Mouse (Mus musculus): Measurements from ENCODE around the gene Trim16.

The Trim16 gene

GRCm38 (mm10) chr11:62830387-62830786 lies 10.4 kb downstream of the Trim16 start:
- DNase-seq (ENCODE audit: low spot score in 2 of 2): no peak

- no peak for DNase-seq (ENCODE audit: low spot score in 2 of 2)
Observed at GRCm38 (mm10) chr11:62831906-62832305, 11.9 kb downstream of the Trim16 start.

DNA sequence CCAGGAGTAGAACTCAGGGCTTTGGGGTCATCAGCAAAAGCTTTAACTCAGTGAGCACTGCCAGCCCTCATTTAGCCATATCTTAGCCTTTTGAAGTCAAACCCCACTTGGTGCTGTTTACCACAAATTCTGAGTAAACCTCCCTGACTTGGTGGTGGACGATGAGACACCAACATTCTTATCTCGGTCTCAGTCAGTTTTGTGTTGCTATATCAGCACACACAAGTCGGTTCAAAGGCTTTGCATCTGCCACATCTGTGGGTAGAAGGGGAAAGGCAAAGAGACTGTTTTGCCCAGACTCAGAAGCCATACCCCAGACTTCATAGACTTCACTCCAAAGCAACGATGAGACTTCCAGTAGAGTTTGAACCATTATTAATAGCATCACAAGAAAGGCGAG lies 24.5 kb downstream of the Trim16 start:
- no peak for DNase-seq (ENCODE audit: low spot score in 2 of 2)

- DNase-seq (ENCODE audit: low spot score in 2 of 2): no peak
Observed at GRCm38 (mm10) chr11:62845730-62846129, 25.7 kb downstream of the Trim16 start.

DNA sequence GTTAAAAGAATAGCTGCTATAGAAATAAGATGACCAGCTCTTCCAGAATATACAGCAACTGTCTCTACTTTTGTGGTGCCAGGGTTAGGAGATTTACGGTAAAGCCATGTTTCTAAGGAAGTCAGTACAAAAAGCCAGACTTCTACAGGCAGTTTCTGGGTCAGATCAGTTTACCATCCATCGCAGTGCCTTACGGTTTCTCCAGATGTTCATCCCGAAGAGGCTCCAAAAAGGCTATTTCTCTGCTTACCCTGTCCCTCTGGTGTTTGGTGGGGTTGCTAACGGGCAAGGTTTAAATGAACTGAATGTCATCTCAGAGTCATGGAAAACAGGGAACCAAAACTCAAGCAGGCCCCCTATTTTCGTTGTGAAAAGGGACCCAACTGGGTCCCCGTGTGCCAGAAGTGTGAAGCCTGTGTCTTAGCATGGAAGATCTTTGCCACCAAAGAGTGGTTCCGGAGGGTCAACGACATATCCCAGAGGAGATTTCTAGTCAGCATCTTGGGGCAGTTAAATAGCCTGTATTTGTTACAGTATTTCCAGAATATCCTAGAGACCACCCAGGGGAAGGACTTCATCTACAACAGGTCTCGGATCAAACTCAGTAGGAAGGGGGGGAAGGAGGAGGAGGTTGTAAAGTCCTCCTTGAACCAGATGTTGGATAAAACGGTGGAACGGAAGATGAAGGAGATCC lies 27.1 kb downstream of the Trim16 start, which contains the start of gene Fbxw10:
Gene Fbxw10 (plus strand): TSS at position 109 of the 694 bp plus-strand sequence.
- peak in 1 of 2 experiments; percentile 45 for DNase-seq (ENCODE audit: low spot score in 2 of 2)

DNA sequence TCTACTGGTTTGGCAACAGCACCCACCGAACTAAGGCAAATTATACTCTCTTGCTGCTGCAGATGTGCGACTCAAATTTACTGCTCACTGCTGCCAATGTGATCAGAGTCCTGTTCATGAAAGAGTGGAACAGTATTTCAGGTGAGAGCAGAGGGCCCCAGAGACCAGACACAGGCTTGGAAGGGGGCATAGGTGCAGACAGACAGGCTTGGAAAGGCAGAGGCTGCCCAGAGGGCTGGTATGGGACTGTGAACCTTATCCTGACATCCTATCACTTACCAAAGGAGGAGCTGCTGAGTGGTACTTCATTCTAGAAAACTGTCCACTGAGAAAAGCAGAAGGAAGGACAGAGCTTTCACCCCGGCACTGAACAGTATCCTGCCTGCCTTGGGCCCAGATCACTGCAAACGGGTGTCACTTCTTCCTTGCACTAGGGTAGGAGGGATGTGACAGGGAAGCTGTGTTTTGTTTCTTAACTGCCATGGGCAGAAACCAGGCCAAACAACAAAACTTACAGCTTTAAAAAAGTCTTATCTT lies 27.7 kb downstream of the Trim16 start:
- DNase-seq (ENCODE audit: low spot score in 2 of 2): peak in 1 of 2 experiments; percentile 8

- no peak for DNase-seq (ENCODE audit: low spot score in 2 of 2)
Observed at GRCm38 (mm10) chr11:62848301-62848700, 28.3 kb downstream of the Trim16 start.

- peak in 1 of 2 experiments; percentile 5 for DNase-seq (ENCODE audit: low spot score in 2 of 2)
Observed at GRCm38 (mm10) chr11:62851199-62851598, 31.2 kb downstream of the Trim16 start.

- no peak for DNase-seq (ENCODE audit: low spot score in 2 of 2)
Observed at GRCm38 (mm10) chr11:62853334-62853733, 33.3 kb downstream of the Trim16 start.

DNA sequence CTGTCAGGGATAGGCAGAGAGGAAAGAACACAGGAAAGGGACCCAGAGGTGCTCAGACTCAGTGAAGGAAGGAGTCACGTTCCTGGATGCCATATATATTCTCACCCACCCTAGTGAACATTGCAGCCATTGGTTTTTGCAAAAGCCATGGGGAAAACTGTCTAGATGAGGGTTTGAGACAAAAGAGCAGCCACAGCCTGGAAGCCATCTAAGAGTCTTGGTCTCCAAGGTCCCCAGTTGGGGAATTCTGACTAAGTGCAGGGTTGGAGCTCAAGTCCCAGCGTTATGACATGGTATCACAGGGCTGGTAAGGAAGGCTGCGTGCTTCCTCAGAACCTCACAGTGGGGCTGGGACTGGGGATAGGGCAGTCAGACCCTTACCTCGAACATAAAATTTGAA lies 45.5 kb downstream of the Trim16 start:
- no peak for DNase-seq (ENCODE audit: low spot score in 2 of 2)

GRCm38 (mm10) chr11:62866685-62867084 lies 46.7 kb downstream of the Trim16 start:
- no peak for DNase-seq (ENCODE audit: low spot score in 2 of 2)

GRCm38 (mm10) chr11:62869201-62869600 lies 49.2 kb downstream of the Trim16 start:
- no peak for DNase-seq (ENCODE audit: low spot score in 2 of 2)

DNA sequence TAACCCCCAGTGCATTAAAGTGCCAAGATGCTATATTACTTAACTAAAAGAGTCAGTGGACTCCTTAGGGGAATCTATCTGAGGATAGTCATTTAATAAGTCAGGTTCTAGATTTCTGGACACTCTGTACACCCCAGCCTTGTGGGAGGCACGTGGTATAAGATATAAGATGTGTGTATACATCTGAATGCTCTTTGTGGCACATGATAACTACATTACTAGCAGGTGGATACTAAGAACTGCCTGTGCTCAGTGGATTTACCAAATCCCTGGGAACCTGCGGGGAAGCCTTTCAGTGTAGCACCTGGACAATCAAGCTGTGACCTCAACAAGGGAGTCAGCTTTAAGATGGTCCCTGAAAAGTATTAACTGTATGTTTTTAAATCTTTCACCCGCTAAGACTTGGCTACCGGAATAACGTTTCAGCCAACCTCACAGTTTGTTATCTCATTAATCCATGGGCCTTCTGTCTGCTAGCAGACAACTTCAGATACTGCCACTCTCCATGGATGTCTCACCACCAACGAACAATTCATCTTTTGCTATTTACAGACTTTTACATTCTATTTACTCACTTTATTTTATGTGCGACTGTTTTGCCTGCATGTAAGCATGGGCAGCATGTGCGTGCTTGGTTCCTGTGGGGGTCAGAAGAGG lies 49.8 kb downstream of the Trim16 start:
- DNase-seq (ENCODE audit: low spot score in 2 of 2): no peak

GRCm38 (mm10) chr11:62873479-62873878 lies 53.4 kb downstream of the Trim16 start:
- no peak for DNase-seq (ENCODE audit: low spot score in 2 of 2)

GRCm38 (mm10) chr11:62875696-62876095 lies 55.7 kb downstream of the Trim16 start:
- no peak for DNase-seq (ENCODE audit: low spot score in 2 of 2)

GRCm38 (mm10) chr11:62876445-62876844 lies 56.4 kb downstream of the Trim16 start:
- DNase-seq (ENCODE audit: low spot score in 2 of 2): no peak

- DNase-seq (ENCODE audit: low spot score in 2 of 2): peak; percentile 25 to 53
Observed at GRCm38 (mm10) chr11:62877391-62877790, 57.4 kb downstream of the Trim16 start.

- DNase-seq (ENCODE audit: low spot score in 2 of 2): no peak
Observed at GRCm38 (mm10) chr11:62878728-62879127, 58.7 kb downstream of the Trim16 start.

- peak; percentile 93 to 97 for DNase-seq (ENCODE audit: low spot score in 2 of 2)
Observed at GRCm38 (mm10) chr11:62879220-62880048, 59.4 kb downstream of the Trim16 start, which contains the start of gene Tvp23b. Gene Tvp23b (plus strand): TSS chr11:62879455.

DNA sequence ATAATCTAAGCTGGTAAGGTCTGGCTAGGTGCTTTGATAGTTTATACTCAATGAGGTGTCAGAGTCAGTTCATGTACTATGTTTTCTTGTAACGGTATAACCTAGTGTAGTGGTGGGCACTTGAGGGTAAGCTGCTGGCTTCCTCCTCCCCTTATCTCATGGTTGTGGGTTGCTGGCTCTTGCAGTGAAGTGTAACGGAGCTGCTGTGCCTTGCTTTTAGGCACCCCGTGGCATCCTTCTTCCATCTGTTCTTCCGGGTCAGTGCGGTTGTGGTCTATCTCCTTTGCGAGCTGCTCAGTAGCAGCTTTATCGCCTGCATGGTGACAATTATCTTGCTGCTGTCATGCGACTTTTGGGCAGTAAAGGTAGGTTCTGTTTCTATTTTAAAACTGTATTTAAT lies 63.4 kb downstream of the Trim16 start:
- DNase-seq (ENCODE audit: low spot score in 2 of 2): no peak

DNA sequence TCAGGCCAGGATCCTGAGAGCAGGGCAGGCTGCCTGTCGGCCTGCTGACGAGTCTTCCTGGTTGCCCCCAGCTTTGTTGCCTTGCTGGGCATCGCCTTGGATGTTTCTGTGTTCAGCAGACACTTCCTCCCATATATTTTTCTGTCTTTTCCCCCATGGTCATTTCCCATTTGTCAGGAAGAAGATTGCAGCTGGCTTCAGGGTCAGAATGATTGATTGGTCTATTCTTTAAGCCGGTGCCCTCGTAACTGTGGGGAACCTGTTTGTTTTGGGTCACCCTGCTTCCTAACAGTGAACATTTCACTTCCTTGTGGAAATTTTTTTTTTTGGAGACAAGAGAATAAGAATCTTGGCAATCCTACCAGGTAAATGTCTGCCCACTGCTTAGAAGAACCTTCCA lies 65.3 kb downstream of the Trim16 start:
- DNase-seq (ENCODE audit: low spot score in 2 of 2): no peak

DNA sequence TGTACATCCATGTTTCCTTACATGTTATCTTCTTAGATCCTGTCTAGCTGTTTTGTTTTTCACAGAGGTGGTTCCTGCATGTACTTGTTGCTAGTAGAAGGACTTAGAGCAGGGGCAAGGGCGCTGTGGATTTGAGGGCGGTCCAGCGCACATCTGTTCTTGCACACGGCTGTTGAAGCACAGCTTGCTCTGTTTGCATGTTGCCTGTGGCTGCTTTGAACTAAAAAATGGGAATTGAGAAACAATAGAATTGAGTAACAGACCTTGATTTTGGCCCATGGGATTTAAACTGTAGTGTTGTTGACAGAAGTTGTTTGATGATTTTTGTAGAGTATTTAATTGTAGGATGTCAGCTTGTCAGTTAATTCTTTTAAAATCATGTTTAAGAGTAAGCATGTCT lies 70.8 kb downstream of the Trim16 start:
- no peak for DNase-seq (ENCODE audit: low spot score in 2 of 2)
